Comparison of ENCODE assay signal across 8 mouse cellular contexts in the genomic region with DNA sequence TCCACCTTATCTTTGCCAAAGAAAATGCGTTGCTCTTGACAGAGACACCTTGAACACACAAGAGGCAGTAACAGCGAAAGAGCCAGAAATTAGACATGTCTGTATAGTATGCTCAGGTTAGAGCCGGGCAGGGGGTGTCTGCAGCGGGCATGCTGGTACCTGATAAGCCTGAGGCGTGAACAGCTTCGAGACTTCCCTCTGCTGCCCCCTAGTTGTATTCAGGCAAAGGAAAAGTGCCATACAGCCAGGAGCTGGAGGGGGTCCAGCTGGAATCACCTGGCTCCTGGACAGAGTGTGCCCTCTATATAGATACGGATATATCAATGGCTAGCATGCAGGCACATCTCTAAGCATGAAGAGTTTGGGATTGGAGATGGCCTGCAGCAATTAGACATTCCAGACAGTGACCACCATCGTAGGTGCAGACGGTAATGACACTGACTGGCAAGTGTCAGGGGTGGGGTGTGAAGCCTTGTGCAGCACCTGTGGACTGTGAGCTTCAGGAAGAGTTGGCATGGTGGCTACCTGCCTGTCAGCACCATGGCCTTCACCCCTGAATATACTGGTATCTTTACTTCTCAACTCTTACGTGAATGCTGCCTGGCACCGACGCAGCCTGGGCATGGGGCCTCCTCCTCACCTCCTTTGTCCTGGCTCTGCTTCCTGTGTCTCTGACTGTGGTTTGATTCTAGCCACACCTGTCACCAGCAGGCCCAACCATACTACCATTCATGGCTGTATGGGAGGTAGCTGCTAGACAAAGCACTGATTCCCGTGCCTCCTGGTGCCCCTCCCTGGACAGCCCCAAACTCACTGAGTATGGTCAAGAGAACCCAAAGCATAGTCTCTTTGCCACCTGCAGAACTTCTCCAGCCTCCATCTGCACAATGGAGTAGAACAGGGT. TPM values are rescaled to one million over a fixed set of nuclear protein-coding genes. Genes with fewer than 3 reads are reported as not detected.
DNase-seq lines count a peak whose midpoint lies in the region; ATAC-seq and TF ChIP-seq lines count a peak whose summit lies in the region.
"Had no signal": no experiment of that assay in that cellular context is flagged by ENCODE, and none has a peak within 500 bp of the region (broad histone marks: within the 10 kb centered on the region; RNA-seq: fewer than 3 reads in every experiment).

No protein-coding gene starts in this region.

- H3K4me1 ChIP-seq in embryonic facial prominence, embryonic 10.5 days: peaks cover 67% of the 10 kb centered on the region
- peaks cover 67% of the 10 kb centered on the region for H3K4me1 ChIP-seq in liver, embryonic 13.5 days (replicated peaks)

- DNase-seq in layer of hippocampus, adult 2 months (ENCODE audit: low spot score in 2 of 2): peak in 1 of 2 experiments; percentile 37
- DNase-seq in layer of hippocampus, adult 8-10 months (ENCODE audit: low spot score in 2 of 2): no peak
- peak; percentile 38 for DNase-seq in adrenal gland, postnatal 25 days
- peak; percentile 41 for DNase-seq in embryonic facial prominence, embryonic 10.5 days (ENCODE audit: low spot score)
- DNase-seq in liver, embryonic 13.5 days: peak; percentile 57
- peak; percentile 64 for DNase-seq in thymus, postnatal 14 days
- no peak for DNase-seq in frontal cortex, postnatal 36 days (ENCODE audit: low spot score in 2 of 2)

- H3K36me3 ChIP-seq in embryonic facial prominence, embryonic 10.5 days (replicated peaks): no peaks in the 10 kb centered on the region
- no peaks in the 10 kb centered on the region for H3K36me3 ChIP-seq in liver, embryonic 13.5 days

- no peak overlapping the region for H3K4me3 ChIP-seq in layer of hippocampus, adult 2 months
- no peak overlapping the region for H3K4me3 ChIP-seq in embryonic facial prominence, embryonic 10.5 days
- H3K4me3 ChIP-seq in liver, embryonic 13.5 days (replicated peaks): no peak overlapping the region
- H3K4me3 ChIP-seq: erythroblast, embryonic 14.5 days had no signal

- WGBS in embryonic facial prominence, embryonic 10.5 days: 73% methylated on average over 13 of the region's 13 CpGs
- 51% methylated on average over 13 of the region's 13 CpGs for WGBS in liver, embryonic 13.5 days (ENCODE audit: insufficient replicate concordance)

- H3K27me3 ChIP-seq in embryonic facial prominence, embryonic 10.5 days (replicated peaks; ENCODE audit: low read depth, poor library complexity, severe bottlenecking): no peaks in the 10 kb centered on the region
- H3K27me3 ChIP-seq in liver, embryonic 13.5 days: no peaks in the 10 kb centered on the region

- no peak overlapping the region for H3K27ac ChIP-seq in layer of hippocampus, adult 2 months
- H3K27ac ChIP-seq in embryonic facial prominence, embryonic 10.5 days (replicated peaks): no peak overlapping the region
- H3K27ac ChIP-seq in liver, embryonic 13.5 days: no peak overlapping the region

- TF ChIP-seq CTCF in layer of hippocampus, adult 2 months (conservative IDR thresholded peaks at IDR 0.05): peak; percentile 80

- peak; percentile 73 for ATAC-seq in liver, embryonic 13.5 days (ENCODE audit: low read depth)

- H3K9ac ChIP-seq in liver, embryonic 13.5 days: no peak overlapping the region

- H3K4me2 ChIP-seq in liver, embryonic 13.5 days: no peak overlapping the region

- H3K9me3 ChIP-seq in embryonic facial prominence, embryonic 10.5 days: no peaks in the 10 kb centered on the region
- H3K9me3 ChIP-seq in liver, embryonic 13.5 days (replicated peaks): no peaks in the 10 kb centered on the region

RNA-seq across cellular contexts. Expression of gene Rxra, which starts 54.0 kb away (rescaled TPM):
- total RNA-seq in layer of hippocampus, adult 2 months (2021): 10 to 100 TPM; 26.9 to 29.5 TPM
- total RNA-seq in layer of hippocampus, adult 8-10 months (2022): 10 to 100 TPM; 31.6 to 33.9 (median 32.9) TPM
- total RNA-seq in adrenal gland, postnatal 25 days (2021): 47.8 and 51.5 TPM in 2 replicates
- 8.8 and 9.3 TPM in 2 replicates for polyA plus RNA-seq in embryonic facial prominence, embryonic 10.5 days (2016; fragmentation: Nextera tagmentation; extraction: Ambion mirVana)
- 3.5 and 3.7 TPM in 2 replicates for polyA plus RNA-seq in liver, embryonic 13.5 days (2015; fragmentation: Nextera tagmentation; extraction: Ambion mirVana)

Comparison
In these comparisons a context has a peak if more than half of its experiments do, and no peak if none do; other contexts are left out.
1. DNase-seq: peak in adrenal gland, postnatal 25 days (single experiment), embryonic facial prominence, embryonic 10.5 days (single experiment), liver, embryonic 13.5 days (single experiment) and thymus, postnatal 14 days (single experiment); none in layer of hippocampus, adult 8-10 months (0 of 2) and frontal cortex, postnatal 36 days (0 of 2).